Mouse (Mus musculus): Measurements from ENCODE around the gene Pcolce2.

DNA sequence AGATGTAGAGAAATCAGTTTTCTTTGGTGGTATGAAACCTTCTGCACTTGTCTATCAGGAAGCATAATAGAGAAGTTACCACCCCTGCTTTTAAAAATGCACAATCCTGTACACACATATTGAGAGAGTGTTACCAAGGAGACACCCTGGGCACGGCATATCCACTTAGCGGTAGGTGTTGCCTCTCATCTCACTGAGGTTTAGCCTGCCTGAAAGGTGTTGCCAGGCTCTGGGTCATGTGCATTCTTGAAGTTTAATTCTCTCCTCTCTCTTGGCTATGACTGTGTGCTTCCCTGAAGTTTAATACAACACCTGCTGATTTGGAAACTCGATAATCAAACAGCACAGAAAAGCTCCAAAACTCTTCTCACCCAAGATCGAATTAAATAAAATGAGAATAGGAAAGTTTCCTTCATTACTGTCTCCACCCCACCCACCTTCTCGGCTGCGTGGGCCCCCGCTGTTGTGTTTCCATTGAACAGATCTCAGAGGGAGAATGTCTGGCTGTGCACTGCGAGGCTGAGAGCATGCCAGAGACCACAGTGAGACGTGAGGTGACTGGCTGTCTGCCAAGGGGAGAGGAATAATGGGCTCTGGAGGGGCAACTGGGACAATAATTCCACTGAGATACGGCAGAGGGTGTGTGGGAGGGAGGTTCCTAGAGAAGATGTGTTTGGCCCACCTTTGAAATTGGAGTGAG, 27.0 kb downstream of the Pcolce2 start:
- TF ChIP-seq ETS1 (IDR thresholded peaks at IDR 0.05; ENCODE audit: low read depth, low read length) = no peak
- TF ChIP-seq POLR2A (IDR thresholded peaks at IDR 0.05; ENCODE audit: control insufficient read depth in 1 of 2, insufficient read depth in 1 of 2, low read depth in 1 of 2, low read length in 2 of 2, poor library complexity in 1 of 2) = no peak
- TF ChIP-seq ZNF384 (IDR thresholded peaks at IDR 0.05; ENCODE audit: low read depth, low read length) = no peak
- TF ChIP-seq CTCF (IDR thresholded peaks at IDR 0.05 in 2 of 3, conservative IDR thresholded peaks at IDR 0.05 in 1 of 3; ENCODE audit: control insufficient read depth in 1 of 3, insufficient read depth in 1 of 3, low read depth in 2 of 3, low read length in 3 of 3, poor library complexity in 1 of 3, severe bottlenecking in 1 of 3) = no peak

Data from MEL (cell line).